Mouse (Mus musculus) heart, adult 18-20 months (tissue): ENCODE results near the gene Rab31. TPM values are rescaled to one million over a fixed set of nuclear protein-coding genes. Genes with fewer than 3 reads are reported as not detected.
"Not testable (repeated sequence)": the region's sequence is repeated elsewhere in the genome, so short reads cannot be mapped to it uniquely, and the experiment has no call there.

Experiments
- DNase-seq, 2 experiments: peaks; one replicate each; pipeline ENCODE4 v3.0.0; 2021 to 2022; ENCODE audit warnings: mixed read lengths in 1 of 2
- total RNA-seq, 2 experiments: library from RNA; stranded (reverse); gene quantifications; 2 replicates each; pipeline ENCODE4 v1.2.3; 2021

Rab31 gene
- total RNA-seq, 2 experiments from 2014 or later = 13.8 to 16.8 TPM

- DNase-seq = not testable (repeated sequence)
Measured at GRCm38 (mm10) chr17:65628823-65629532, 143.6 kb downstream of the Rab31 start.

DNA sequence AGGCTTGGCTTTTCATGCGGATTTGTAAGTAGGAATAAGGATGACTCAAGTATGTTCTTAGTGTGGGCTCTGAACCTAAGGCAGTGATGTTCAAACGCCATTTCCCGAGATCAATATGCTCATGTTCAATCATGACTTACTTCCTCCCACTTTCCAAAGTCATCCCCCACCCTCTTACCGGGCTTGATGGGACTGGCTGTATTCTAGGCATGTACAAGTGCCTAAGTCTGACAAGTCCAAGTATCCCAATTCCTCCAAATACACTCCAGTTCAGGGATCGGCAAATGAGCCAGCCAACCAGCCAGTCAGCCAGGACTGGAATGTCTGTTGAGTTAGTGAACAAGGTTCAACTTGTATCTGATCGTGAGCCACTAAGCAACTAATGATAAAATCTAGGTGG lies 146.3 kb downstream of the Rab31 start:
- no peak for DNase-seq

GRCm38 (mm10) chr17:65625563-65625962 lies 147.0 kb downstream of the Rab31 start:
- no peak for DNase-seq

DNA sequence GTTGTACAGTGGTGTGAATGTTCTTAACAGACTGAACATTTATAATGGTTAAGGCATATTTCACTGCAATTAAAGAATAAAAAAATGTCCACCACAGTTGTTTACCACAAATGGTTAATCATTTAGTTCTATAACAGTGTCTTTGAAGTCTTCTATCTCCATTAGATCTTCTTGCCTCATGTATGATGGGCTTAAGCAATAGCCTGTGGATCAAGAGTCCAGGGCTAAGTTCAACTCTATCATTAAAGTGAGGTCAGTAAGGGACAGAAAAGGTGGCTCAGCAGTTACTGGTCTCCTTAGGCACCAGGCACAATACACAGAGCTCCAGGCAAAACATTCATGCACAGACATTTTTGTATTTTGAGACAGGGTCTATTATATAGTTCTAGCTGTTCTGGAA lies 149.4 kb downstream of the Rab31 start:
- no peak for DNase-seq

DNA sequence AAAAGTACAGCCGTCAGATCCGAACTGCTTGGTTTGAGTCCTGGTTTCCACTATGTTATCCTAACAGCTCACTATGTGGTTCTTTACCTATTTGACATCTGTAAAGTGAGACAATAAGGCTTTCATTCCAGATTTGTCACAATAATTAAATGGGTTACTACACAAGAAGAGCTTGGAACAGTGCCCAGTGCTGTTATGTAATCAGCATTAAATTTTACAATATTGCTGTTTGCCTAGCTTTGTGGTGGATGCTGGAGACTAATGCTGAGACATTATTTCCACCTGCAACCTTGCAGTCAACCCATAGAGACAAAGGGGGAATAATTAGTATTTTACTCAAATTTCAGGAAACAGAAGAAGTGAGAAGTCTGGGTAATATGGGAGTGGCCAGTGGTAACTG lies 154.1 kb downstream of the Rab31 start:
- DNase-seq = no peak

GRCm38 (mm10) chr17:65615678-65616077 lies 156.9 kb downstream of the Rab31 start:
- DNase-seq = no peak

DNA sequence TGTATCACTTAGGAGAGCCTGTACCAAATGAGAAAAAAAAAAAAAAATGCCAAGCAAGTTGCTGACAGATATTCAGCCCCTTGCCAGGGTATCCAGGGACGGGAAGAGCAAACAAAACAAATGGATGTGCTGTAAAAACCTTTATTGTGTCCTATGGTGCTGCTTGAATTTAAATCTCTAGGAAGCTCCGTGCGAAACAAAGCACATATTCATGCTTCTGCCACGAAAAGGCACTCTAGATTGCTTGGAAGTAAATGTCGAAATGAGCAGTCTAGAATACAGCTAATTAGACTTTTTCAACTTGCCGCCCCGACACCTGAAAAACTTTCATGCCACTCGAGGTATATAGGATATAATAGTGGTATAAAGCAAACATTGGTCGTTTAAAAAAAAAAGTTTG lies 158.1 kb downstream of the Rab31 start:
- DNase-seq = no peak

- DNase-seq = peak; percentile 97 to 98
Measured at GRCm38 (mm10) chr17:65613463-65614412, 158.8 kb downstream of the Rab31 start, which contains the start of gene Vapa. TSS of gene Vapa (minus strand) at chr17:65613555.

- no peak for DNase-seq
Measured at GRCm38 (mm10) chr17:65613142-65613462, 159.4 kb downstream of the Rab31 start.

DNA sequence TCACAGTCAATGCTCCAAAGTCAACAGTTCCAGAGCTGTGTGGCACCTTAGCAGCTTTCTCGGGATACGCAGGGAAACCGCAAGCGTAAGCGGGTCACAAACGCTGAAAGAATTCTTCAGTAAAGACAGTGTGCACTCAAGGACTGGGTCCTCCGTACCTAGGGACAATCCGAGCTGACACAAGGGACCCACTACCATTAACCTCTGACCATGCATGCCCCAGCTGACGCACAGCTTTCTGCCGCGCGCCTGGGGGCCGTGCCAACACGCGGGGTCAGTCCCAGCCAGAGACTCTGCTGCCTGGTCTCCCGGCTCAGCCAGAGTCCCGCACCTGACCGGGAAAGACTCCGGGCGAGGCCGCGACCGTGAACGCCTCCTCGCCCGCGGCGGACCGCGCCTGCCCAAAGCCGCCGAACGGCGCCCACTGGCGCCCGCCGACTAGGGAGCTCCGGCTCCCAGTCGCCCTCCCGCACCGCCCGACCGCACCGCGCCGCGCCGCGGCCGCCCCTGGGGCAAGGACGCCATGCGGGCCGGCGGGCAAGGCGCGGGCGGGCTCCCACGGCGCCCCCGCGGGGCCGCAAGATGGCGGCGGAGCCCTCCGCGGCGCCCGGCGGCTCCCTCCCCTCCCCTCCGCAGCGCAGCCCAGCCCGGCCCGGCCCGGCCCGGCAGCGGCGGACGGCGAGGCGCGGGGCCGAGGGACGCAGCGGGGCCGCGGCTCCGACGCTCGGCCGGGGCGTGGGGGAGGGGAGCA lies 160.0 kb downstream of the Rab31 start:
- peak; percentile 40 to 55 for DNase-seq

DNA sequence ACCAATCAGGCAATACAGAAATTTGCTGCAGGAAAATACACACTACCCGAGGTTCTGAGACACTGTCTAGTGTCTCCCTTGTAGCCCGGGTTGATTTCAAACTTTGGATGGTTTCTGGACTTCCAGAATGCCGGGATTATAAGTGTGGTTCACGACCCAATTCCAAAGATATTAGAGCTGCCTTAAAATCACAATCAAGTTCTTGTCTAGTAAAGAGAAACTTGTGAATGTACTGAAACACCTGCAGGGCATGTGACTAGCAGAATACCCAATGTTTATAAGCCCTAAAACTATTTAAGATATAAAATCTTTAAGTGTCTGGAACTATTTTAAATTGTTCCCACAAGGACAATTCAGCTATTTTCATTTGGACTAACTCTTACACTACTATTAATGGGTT lies 160.8 kb downstream of the Rab31 start:
- DNase-seq = no peak

GRCm38 (mm10) chr17:65608743-65609142 lies 163.8 kb downstream of the Rab31 start:
- no peak for DNase-seq

GRCm38 (mm10) chr17:65608312-65608687 lies 164.3 kb downstream of the Rab31 start:
- no peak for DNase-seq

- no peak for DNase-seq
Measured at GRCm38 (mm10) chr17:65607574-65608311, 164.8 kb downstream of the Rab31 start.

DNA sequence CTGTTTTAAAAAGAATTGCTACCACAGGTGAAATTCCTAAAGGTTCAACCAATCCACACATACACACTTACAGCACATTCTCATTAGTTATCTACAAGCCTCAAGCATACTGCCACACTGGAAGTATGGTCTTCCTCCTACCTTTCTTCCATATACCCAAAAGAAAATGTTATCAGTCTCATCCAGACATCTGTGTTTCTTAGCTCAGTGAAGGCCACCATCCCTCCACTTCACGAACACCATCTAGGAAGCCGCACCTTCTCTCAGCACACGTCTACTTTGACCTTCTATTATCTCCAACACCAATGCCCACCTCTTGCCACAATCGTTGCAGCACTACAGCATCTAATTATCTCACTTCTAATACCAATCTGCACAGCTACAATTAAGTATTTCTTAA lies 166.5 kb downstream of the Rab31 start:
- no peak for DNase-seq

- no peak for DNase-seq
Measured at GRCm38 (mm10) chr17:65604892-65605291, 167.7 kb downstream of the Rab31 start.

DNA sequence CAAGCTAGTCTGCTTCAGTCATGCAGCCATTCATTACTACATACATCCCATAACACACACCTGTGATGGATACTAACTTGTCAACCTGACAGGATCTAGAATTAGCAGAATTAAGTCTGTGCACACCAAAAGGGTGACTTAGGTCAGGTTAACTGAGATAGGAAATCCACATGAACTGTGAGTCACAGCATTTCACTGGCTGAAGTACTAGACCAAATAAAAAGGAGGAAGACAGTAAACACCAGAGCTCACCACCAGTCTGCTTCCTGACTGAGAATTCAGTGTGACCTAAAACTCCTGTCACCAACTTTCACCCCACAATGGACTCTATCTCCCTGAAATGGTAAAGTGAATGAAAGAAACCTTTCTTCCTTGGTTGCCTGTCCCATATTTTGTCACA lies 168.2 kb downstream of the Rab31 start:
- DNase-seq = no peak

Other genes starting within 250 kb of the Rab31 start
- gene Tmem232, start 232.0 kb downstream of the Rab31 start, total RNA-seq = under 1 TPM in 1 of 2 experiments, not detected in 1; 0.28 TPM
- gene Vapa, start 159.2 kb downstream of the Rab31 start, total RNA-seq = 10 to 100 TPM; 91.8 to 92.7 TPM
- not detected for gene Txndc2, start 130.6 kb downstream of the Rab31 start, total RNA-seq
- gene Ppp4r1, start 9.8 kb upstream of the Rab31 start, total RNA-seq = 10 to 100 TPM; 41.5 to 45.5 TPM
- 10 to 100 TPM; 35.3 to 36.3 TPM for gene Ralbp1, start 113.0 kb upstream of the Rab31 start, total RNA-seq
- 10 to 100 TPM; 74.0 to 76.9 TPM for gene Twsg1, start 178.5 kb upstream of the Rab31 start, total RNA-seq